Mouse (Mus musculus) liver, embryonic 11.5 days (tissue): Measurements from ENCODE around the gene Pla2g4c. TPM values are rescaled to one million over a fixed set of nuclear protein-coding genes. Genes with fewer than 3 reads are reported as not detected.

Experiments
- polyA plus RNA-seq: library from polyadenylated mRNA; unstranded; fragments of >200 nt; fragmentation: Nextera tagmentation; extraction: Ambion mirVana; gene quantifications from 2 replicates; pipeline ENCODE4 v1.2.1, GENCODE M21; 2014

The Pla2g4c gene
- polyA plus RNA-seq, 1 experiment from 2014 or later = 2.1 TPM

Other genes starting within 250 kb of the Pla2g4c start
- not detected in 2 replicates for gene Vmn1r85, start 229.5 kb upstream of the Pla2g4c start, polyA plus RNA-seq
- not detected in 2 replicates for gene Vmn1r86, start 204.7 kb upstream of the Pla2g4c start, polyA plus RNA-seq
- not detected in 2 replicates for gene Vmn1r87, start 184.5 kb upstream of the Pla2g4c start, polyA plus RNA-seq
- 0.03 TPM in 1 of 2 replicates, not detected in the other for gene Vmn1r88, start 165.1 kb upstream of the Pla2g4c start, polyA plus RNA-seq
- gene Vmn1r89, start 111.6 kb upstream of the Pla2g4c start, polyA plus RNA-seq = not detected in 2 replicates
- 171 and 177 TPM in 2 replicates for gene Lig1, start 47.4 kb upstream of the Pla2g4c start, polyA plus RNA-seq
- 2.9 and 4.0 TPM in 2 replicates for gene Zswim9, start 45.9 kb upstream of the Pla2g4c start, polyA plus RNA-seq
- 0.14 TPM in 1 of 2 replicates, not detected in the other for gene Cabp5, start 73.5 kb downstream of the Pla2g4c start, polyA plus RNA-seq
- gene Bsph1, start 126.2 kb downstream of the Pla2g4c start, polyA plus RNA-seq = not detected in 2 replicates
- not detected in 2 replicates for gene Bsph2, start 246.4 kb downstream of the Pla2g4c start, polyA plus RNA-seq